Mouse (Mus musculus): Measurements from ENCODE around the gene Trim31.

GRCm38 (mm10) chr17:36942791-36943471 lies 45.0 kb downstream of the Trim31 start, which contains the start of gene Rnf39:
- no peak for TF ChIP-seq POLR2A (IDR thresholded peaks at IDR 0.05; ENCODE audit: insufficient read length, low read depth)
- no peak for TF ChIP-seq E2F4 (IDR thresholded peaks at IDR 0.05; ENCODE audit: insufficient read depth)
- TF ChIP-seq MYOG (IDR thresholded peaks at IDR 0.05; ENCODE audit: control insufficient read depth in 1 of 3, insufficient read depth in 1 of 3, insufficient read length in 2 of 3, low read depth in 2 of 3): no peak

Measured in myocyte (in vitro differentiated cells).